Mouse (Mus musculus) heart, postnatal 0 days (tissue): ENCODE measurements around the gene Elavl3.

Experiments
- CTCF ChIP-seq: IDR thresholded peaks from 2 replicates; pipeline ENCODE4 v1.5.1; 2016; ENCODE audit warnings: antibody characterized with exemption, control low read depth, low read depth
- EP300 ChIP-seq: IDR thresholded peaks from 2 replicates; pipeline ENCODE4 v1.6.1; 2016; ENCODE audit warnings: antibody characterized with exemption, low read depth

DNA sequence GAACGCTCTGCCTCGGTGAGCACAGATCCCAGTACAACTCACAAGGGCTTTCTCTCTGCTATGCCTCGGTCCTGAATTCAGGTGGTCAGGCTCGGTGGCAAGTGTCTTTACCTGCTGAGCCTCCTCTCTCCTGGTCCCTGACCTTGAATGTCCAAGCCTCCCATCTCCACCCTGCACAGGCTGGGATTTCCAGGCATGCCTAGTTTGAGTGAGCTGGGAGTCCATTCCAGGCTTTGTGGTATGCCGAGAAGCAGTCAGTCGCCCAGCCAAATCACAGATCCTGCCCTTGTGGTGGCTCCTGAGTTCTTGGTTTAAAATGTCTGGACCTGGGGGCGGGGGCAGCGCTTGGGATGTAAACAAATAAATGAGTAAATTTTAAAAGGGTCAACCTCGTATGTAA lies 4.5 kb downstream of the Elavl3 start:
- TF ChIP-seq CTCF (no peak), EP300 (no peak)
